Mouse (Mus musculus) ES-E14 (cell line): Measurements from ENCODE around the gene Rbfox3. TPM values are rescaled to one million over a fixed set of nuclear protein-coding genes. Genes with fewer than 3 reads are reported as not detected.

ENCODE experiments used
- DNase-seq: peaks from one replicate; pipeline ENCODE4 v3.0.0-alpha.2; 2013; ENCODE audit warnings: low read depth, low spot score
- H3K27ac ChIP-seq: 2 replicates; pipeline ENCODE4 v1.5.1; 2012; ENCODE audit warnings: low read depth, mild to moderate bottlenecking, low read length, moderate library complexity, mixed read lengths; ENCODE audit not compliant: poor library complexity, insufficient read depth, severe bottlenecking
- H3K36me3 ChIP-seq: 2 replicates; pipeline ENCODE4 v1.6.1; 2012; ENCODE audit warnings: mild to moderate bottlenecking, low read length, moderate library complexity, mixed read lengths; ENCODE audit not compliant: control insufficient read depth, poor library complexity, insufficient read depth, severe bottlenecking
- H3K4me1 ChIP-seq, 2 experiments: fragments of 150-350 bp in 1 of 2; sonication (generic) in 1 of 2; 2 replicates each; pipeline ENCODE4 v1.6.1; 2012; ENCODE audit warnings: low read length in 2 of 2, mild to moderate bottlenecking in 1 of 2, mixed read lengths in 1 of 2; ENCODE audit not compliant: control insufficient read depth in 2 of 2, insufficient read depth in 2 of 2, poor library complexity in 1 of 2
- H3K4me3 ChIP-seq, 2 experiments: fragments of 150-350 bp in 1 of 2; sonication (generic) in 1 of 2; 2 replicates each; pipeline ENCODE4 v1.5.1; 2012; ENCODE audit warnings: low read length in 2 of 2, low read depth in 1 of 2, mild to moderate bottlenecking in 1 of 2, mixed read lengths in 1 of 2; ENCODE audit not compliant: insufficient read depth in 1 of 2, poor library complexity in 1 of 2, severe bottlenecking in 1 of 2
- H3K9ac ChIP-seq: 2 replicates; pipeline ENCODE4 v1.6.1; 2012; ENCODE audit warnings: low read depth, mild to moderate bottlenecking, low read length, mixed read lengths; ENCODE audit not compliant: poor library complexity, insufficient read depth, severe bottlenecking
- H3K9me3 ChIP-seq: fragments of 150-350 bp; sonication (generic); 2 replicates; pipeline ENCODE4 v1.6.1; 2012; ENCODE audit warnings: low read depth, mild to moderate bottlenecking, low read length; ENCODE audit not compliant: control insufficient read depth, insufficient read depth
- CHD2 ChIP-seq: IDR thresholded peaks from 2 replicates; pipeline ENCODE4 v1.6.1; 2014; ENCODE audit warnings: mild to moderate bottlenecking, low read depth, low read length, inconsistent platforms
- HCFC1 ChIP-seq: IDR thresholded peaks from 2 replicates; pipeline ENCODE4 v1.6.1; 2012; ENCODE audit warnings: low read length, inconsistent platforms, borderline replicate concordance; ENCODE audit not compliant: insufficient read depth
- MAFK ChIP-seq: IDR thresholded peaks from 2 replicates; pipeline ENCODE4 v1.6.1; 2014; ENCODE audit warnings: mild to moderate bottlenecking, low read depth, low read length, inconsistent platforms; ENCODE audit not compliant: insufficient read depth
- ZC3H11A ChIP-seq: IDR thresholded peaks from 2 replicates; pipeline ENCODE4 v1.6.1; 2012; ENCODE audit warnings: low read depth, mild to moderate bottlenecking, inconsistent platforms, low read length, borderline replicate concordance
- ZNF384 ChIP-seq: IDR thresholded peaks from 2 replicates; pipeline ENCODE4 v1.6.1; 2012; ENCODE audit warnings: low read depth, low read length, inconsistent platforms
- in situ Hi-C, 2 experiments: fragments of 600-800 bp; cut with MboI; formaldehyde crosslinking; loops; one replicate each; pipeline ENCODE4 v1.15.1; 2025; ENCODE audit warnings: low sequenced_read_pairs in 2 of 2, inconsistent platforms in 1 of 2; ENCODE audit not compliant: unreplicated experiment in 2 of 2
- total RNA-seq: library from RNA; depleted of rRNA; stranded (reverse); fragments of 300-350 nt; gene quantifications from 2 replicates; pipeline ENCODE4 v1.2.3, GENCODE M21; 2012

Gene Rbfox3
- total RNA-seq, 1 experiment: 0.45 TPM

GRCm38 (mm10) chr11:118453886-118454671 is 457.3 kb downstream of the Rbfox3 start:
- Histone ChIP-seq H3K27ac (no peak overlapping the region), H3K9me3 (no peaks in the 10 kb centered on the region), H3K9ac (no peak overlapping the region), H3K4me1 (peaks cover 3 to 9% of the 10 kb centered on the region in 2 experiments; a peak in 2 of 4 replicates), H3K36me3 (no peaks in the 10 kb centered on the region), H3K4me3 (no peak overlapping the region)
- in situ Hi-C loops: no loop called here
- DNase-seq: no peak
- TF ChIP-seq HCFC1 (no peak), CHD2 (no peak), ZNF384 (no peak), MAFK (no peak), ZC3H11A (no peak)

GRCm38 (mm10) chr11:118452955-118453354 is 458.4 kb downstream of the Rbfox3 start:
- no peak for DNase-seq
- no peaks in the 10 kb centered on the region for H3K36me3 ChIP-seq
- peaks cover 3 to 9% of the 10 kb centered on the region in 2 experiments; a peak in 2 of 4 replicates for H3K4me1 ChIP-seq
- H3K4me3 ChIP-seq: no peak overlapping the region
- in situ Hi-C loops: no loop called here
- no peak overlapping the region for H3K9ac ChIP-seq
- TF ChIP-seq CHD2: no peak
- TF ChIP-seq ZC3H11A: no peak
- no peak for TF ChIP-seq ZNF384
- TF ChIP-seq MAFK: no peak
- no peak for TF ChIP-seq HCFC1
- H3K9me3 ChIP-seq: no peaks in the 10 kb centered on the region
- no peak overlapping the region for H3K27ac ChIP-seq

- no peak overlapping the region for H3K9ac ChIP-seq
- TF ChIP-seq ZNF384 (no peak), ZC3H11A (no peak), CHD2 (no peak), MAFK (no peak), HCFC1 (no peak)
- no peaks in the 10 kb centered on the region for H3K36me3 ChIP-seq
- no peak overlapping the region for H3K4me3 ChIP-seq
- H3K27ac ChIP-seq: no peak overlapping the region
- no peaks in the 10 kb centered on the region for H3K9me3 ChIP-seq
- no peak for DNase-seq
- in situ Hi-C loops: no loop called here
- peaks cover 3 to 9% of the 10 kb centered on the region in 2 experiments; a peak in 2 of 4 replicates for H3K4me1 ChIP-seq
Measured at GRCm38 (mm10) chr11:118451211-118451610, 460.2 kb downstream of the Rbfox3 start.

- no peak overlapping the region for H3K27ac ChIP-seq
- H3K4me1 ChIP-seq: no peaks in the 10 kb centered on the region
- DNase-seq: no peak
- no peak overlapping the region for H3K9ac ChIP-seq
- in situ Hi-C loops: no loop called here
- H3K9me3 ChIP-seq: no peaks in the 10 kb centered on the region
- H3K4me3 ChIP-seq: no peak overlapping the region
- no peak for TF ChIP-seq MAFK
- no peak for TF ChIP-seq CHD2
- TF ChIP-seq ZNF384: no peak
- H3K36me3 ChIP-seq: no peaks in the 10 kb centered on the region
Measured at GRCm38 (mm10) chr11:118448385-118448784, 463.0 kb downstream of the Rbfox3 start.

- DNase-seq: no peak
- no peaks in the 10 kb centered on the region for H3K36me3 ChIP-seq
- no peaks in the 10 kb centered on the region for H3K9me3 ChIP-seq
- in situ Hi-C loops: no loop called here
- H3K4me3 ChIP-seq: no peak overlapping the region
- H3K9ac ChIP-seq: no peak overlapping the region
- TF ChIP-seq ZC3H11A: no peak
- TF ChIP-seq ZNF384: no peak
- H3K4me1 ChIP-seq: no peaks in the 10 kb centered on the region
- H3K27ac ChIP-seq: no peak overlapping the region
Measured at GRCm38 (mm10) chr11:118447346-118447745, 464.1 kb downstream of the Rbfox3 start.
